Mouse (Mus musculus) liver, adult (tissue): ENCODE data around the gene Ddb2.
A peak's percentile ranks its signal among the peaks of the same experiment; 100 is the strongest.

Experiments used
- GATA4 ChIP-seq: IDR thresholded peaks from 2 replicates; pipeline ENCODE4 v1.6.1; 2014; ENCODE audit warnings: mild to moderate bottlenecking, low read length; ENCODE audit not compliant: insufficient replicate concordance

Ddb2 gene

GRCm38 (mm10) chr2:91236601-91237510 lies at the start of gene Ddb2:
Gene Ddb2, minus strand, starts transcription at chr2:91236982.
- no peak for TF ChIP-seq GATA4

- no peak for TF ChIP-seq GATA4
Measured at GRCm38 (mm10) chr2:91285885-91286505, 49.2 kb upstream of the Ddb2 start.

- TF ChIP-seq GATA4: no peak
Measured at GRCm38 (mm10) chr2:91284375-91285199, 47.8 kb upstream of the Ddb2 start.

GRCm38 (mm10) chr2:91283972-91284371 lies 47.2 kb upstream of the Ddb2 start:
- TF ChIP-seq GATA4: no peak

- TF ChIP-seq GATA4: no peak
Measured at GRCm38 (mm10) chr2:91281366-91281765, 44.6 kb upstream of the Ddb2 start.

- TF ChIP-seq GATA4: no peak
Measured at GRCm38 (mm10) chr2:91279372-91279755, 42.6 kb upstream of the Ddb2 start.

GRCm38 (mm10) chr2:91278749-91279371 lies 42.1 kb upstream of the Ddb2 start:
- no peak for TF ChIP-seq GATA4

GRCm38 (mm10) chr2:91269687-91270133 lies 32.9 kb upstream of the Ddb2 start:
- no peak for TF ChIP-seq GATA4

GRCm38 (mm10) chr2:91268706-91269105 lies 31.9 kb upstream of the Ddb2 start:
- no peak for TF ChIP-seq GATA4

- TF ChIP-seq GATA4: no peak
Measured at GRCm38 (mm10) chr2:91268042-91268441, 31.3 kb upstream of the Ddb2 start.

GRCm38 (mm10) chr2:91264711-91265681 lies 28.2 kb upstream of the Ddb2 start, which contains the start of gene Arfgap2:
Gene Arfgap2, plus strand, starts transcription at chr2:91264974.
- TF ChIP-seq GATA4: peak; percentile 25; the same call in 1 of the 2 replicates

- TF ChIP-seq GATA4: no peak
Measured at GRCm38 (mm10) chr2:91263692-91264660, 27.2 kb upstream of the Ddb2 start.

- TF ChIP-seq GATA4: no peak
Measured at GRCm38 (mm10) chr2:91259493-91259892, 22.7 kb upstream of the Ddb2 start.

- TF ChIP-seq GATA4: no peak
Measured at GRCm38 (mm10) chr2:91258830-91259229, 22.0 kb upstream of the Ddb2 start.
